Mouse (Mus musculus): ENCODE data around the gene Olfr1395.
"Not testable (repeated sequence)": the region's sequence is repeated elsewhere in the genome, so short reads cannot be mapped to it uniquely, and the experiment has no call there.

Olfr1395 gene

GRCm38 (mm10) chr11:49176047-49176779, 34.1 kb downstream of the Olfr1395 start:
- DNase-seq: not testable (repeated sequence)

- DNase-seq: no peak
Measured at GRCm38 (mm10) chr11:49183172-49183571, 41.1 kb downstream of the Olfr1395 start.

GRCm38 (mm10) chr11:49186452-49186851, 44.4 kb downstream of the Olfr1395 start:
- DNase-seq: no peak

- DNase-seq: no peak
Measured at GRCm38 (mm10) chr11:49186955-49187488, 44.9 kb downstream of the Olfr1395 start, which contains the start of gene Btnl9. TSS of gene Btnl9 (minus strand) at chr11:49187159.

GRCm38 (mm10) chr11:49187701-49188100, 45.6 kb downstream of the Olfr1395 start:
- DNase-seq: no peak

- peak; percentile 79 to 85 for DNase-seq
Measured at GRCm38 (mm10) chr11:49189737-49190136, 47.7 kb downstream of the Olfr1395 start.

- no peak for DNase-seq
Measured at GRCm38 (mm10) chr11:49191083-49191482, 49.0 kb downstream of the Olfr1395 start.

- not testable (repeated sequence) for DNase-seq
Measured at GRCm38 (mm10) chr11:49194771-49195170, 52.7 kb downstream of the Olfr1395 start.

GRCm38 (mm10) chr11:49195819-49196322, 53.8 kb downstream of the Olfr1395 start:
- no peak for DNase-seq
